Mouse (Mus musculus) lung, postnatal 0 days (tissue): ENCODE data around the gene Dner. TPM values are rescaled to one million over a fixed set of nuclear protein-coding genes. Genes with fewer than 3 reads are reported as not detected.
"Not testable (repeated sequence)": the region's sequence is repeated elsewhere in the genome, so short reads cannot be mapped to it uniquely, and the experiment has no call there.

Source experiments
- ATAC-seq: fragments of 200-750 bp; cut with Nextera tagmentation; 2 replicates; pipeline ENCODE4 v1.8.0; 2017; ENCODE audit warnings: moderate library complexity
- DNase-seq: peaks from one replicate; pipeline ENCODE4 v3.0.0-alpha.2; 2016; ENCODE audit warnings: low spot score
- H3K27ac ChIP-seq: fragments of 300-500 bp; sonication (generic); 2 replicates; pipeline ENCODE4 v1.5.1; 2014; ENCODE audit warnings: antibody characterized with exemption, mild to moderate bottlenecking, low read length, mixed read lengths
- H3K27me3 ChIP-seq: fragments of 300-500 bp; sonication (generic); replicated peaks from 2 replicates; pipeline ENCODE4 v1.6.1; 2014; ENCODE audit warnings: low read length, mixed read lengths; ENCODE audit not compliant: insufficient read depth
- H3K36me3 ChIP-seq: fragments of 300-500 bp; sonication (generic); 2 replicates; pipeline ENCODE4 v1.6.1; 2014; ENCODE audit warnings: low read length, mixed read lengths; ENCODE audit not compliant: insufficient read depth
- H3K4me1 ChIP-seq: fragments of 300-500 bp; sonication (generic); 2 replicates; pipeline ENCODE4 v1.6.1; 2014; ENCODE audit warnings: antibody characterized with exemption, low read depth, low read length, mixed read lengths; ENCODE audit not compliant: insufficient read depth
- H3K4me2 ChIP-seq: fragments of 300-500 bp; sonication (generic); replicated peaks from 2 replicates; pipeline ENCODE4 v1.6.1; 2014; ENCODE audit warnings: low read depth, mild to moderate bottlenecking, low read length, moderate library complexity, mixed read lengths
- H3K4me3 ChIP-seq: fragments of 300-500 bp; sonication (generic); 2 replicates; pipeline ENCODE4 v1.5.1; 2014; ENCODE audit warnings: low read depth, low read length
- H3K9ac ChIP-seq: fragments of 300-500 bp; sonication (generic); replicated peaks from 2 replicates; pipeline ENCODE4 v1.6.1; 2014; ENCODE audit warnings: low read depth, mild to moderate bottlenecking
- H3K9me3 ChIP-seq: fragments of 300-500 bp; sonication (generic); 2 replicates; pipeline ENCODE4 v1.6.1; 2016; ENCODE audit warnings: low read length, mixed read lengths
- CTCF ChIP-seq: IDR thresholded peaks from 2 replicates; pipeline ENCODE4 v1.5.1; 2016; ENCODE audit warnings: antibody characterized with exemption, mild to moderate bottlenecking
- EP300 ChIP-seq: IDR thresholded peaks from 2 replicates; pipeline ENCODE4 v1.6.1; 2016; ENCODE audit warnings: antibody characterized with exemption, mild to moderate bottlenecking, control low read depth
- WGBS: fragments of 180-500 bp; shearing (Covaris S2); extraction: QIAGEN DNeasy Blood & Tissue Kit; methylation state at CpG from one replicate; pipeline ENCODE4 v1.1.7; 2014; 5-methylcytosine and 5-hydroxymethylcytosine counted together
- polyA plus RNA-seq: library from polyadenylated mRNA; unstranded; fragments of >200 nt; fragmentation: Nextera tagmentation; extraction: Ambion mirVana; gene quantifications from 2 replicates; pipeline ENCODE4 v1.2.1, GENCODE M21; 2015

Gene Dner
- polyA plus RNA-seq, 1 experiment from 2014 or later: 0.48 TPM

DNA sequence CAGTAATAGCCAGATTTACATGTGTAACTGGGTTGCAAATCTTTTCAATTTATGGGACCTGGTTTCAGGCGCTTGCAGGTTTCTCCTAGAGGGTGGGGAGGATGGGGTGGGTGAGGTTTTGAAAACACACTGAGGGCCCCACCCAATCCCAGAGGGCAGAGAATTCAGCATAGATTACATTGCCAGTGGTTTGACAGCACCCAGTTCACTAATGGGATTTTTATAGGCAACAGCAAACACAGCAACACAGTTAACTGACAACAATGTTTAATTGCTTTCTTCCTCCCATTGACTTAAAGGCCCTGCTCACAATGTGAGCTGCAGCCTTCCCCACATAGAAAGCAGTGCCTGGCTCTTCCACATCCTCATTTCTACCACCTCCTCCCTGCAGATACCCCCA is 333.8 kb downstream of the Dner start:
- no peaks in the 10 kb centered on the region for H3K27me3 ChIP-seq
- no peak for TF ChIP-seq CTCF
- no peak for TF ChIP-seq EP300
- H3K4me2 ChIP-seq: no peak overlapping the region
- H3K27ac ChIP-seq: no peak overlapping the region
- WGBS: 77% methylated on average over 1 of the region's 1 CpGs
- H3K9ac ChIP-seq: no peak overlapping the region
- H3K4me1 ChIP-seq: no peaks in the 10 kb centered on the region
- DNase-seq: no peak
- no peak overlapping the region for H3K4me3 ChIP-seq
- no peak for ATAC-seq
- H3K36me3 ChIP-seq: no peaks in the 10 kb centered on the region
- H3K9me3 ChIP-seq: no peaks in the 10 kb centered on the region

DNA sequence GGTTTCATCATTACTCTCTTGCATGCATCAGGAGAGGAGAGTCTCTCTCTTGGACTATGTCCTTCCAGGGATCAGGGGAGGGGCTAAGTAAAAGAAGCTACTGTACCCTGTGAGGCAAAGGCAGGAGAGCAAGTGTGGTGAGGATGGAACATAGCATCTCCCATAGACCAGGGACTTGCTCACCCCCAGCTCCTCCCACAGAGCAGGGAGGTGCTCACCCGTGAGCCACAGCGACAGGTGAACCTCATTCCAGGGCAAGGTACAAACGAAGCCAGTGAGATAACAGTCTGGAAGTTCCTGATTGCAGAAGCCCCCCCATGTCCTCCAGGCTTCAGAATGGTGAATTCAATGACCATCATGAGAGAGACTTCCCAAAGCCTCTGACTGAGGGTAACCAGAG is 334.6 kb downstream of the Dner start:
- DNase-seq (no peak), ATAC-seq (no peak)
- Histone ChIP-seq H3K27me3 (no peaks in the 10 kb centered on the region), H3K4me2 (no peak overlapping the region), H3K4me1 (no peaks in the 10 kb centered on the region), H3K36me3 (no peaks in the 10 kb centered on the region), H3K9ac (no peak overlapping the region), H3K9me3 (no peaks in the 10 kb centered on the region), H3K27ac (no peak overlapping the region), H3K4me3 (no peak overlapping the region)
- WGBS: 66% methylated on average over 3 of the region's 3 CpGs
- TF ChIP-seq EP300 (no peak), CTCF (no peak)

DNA sequence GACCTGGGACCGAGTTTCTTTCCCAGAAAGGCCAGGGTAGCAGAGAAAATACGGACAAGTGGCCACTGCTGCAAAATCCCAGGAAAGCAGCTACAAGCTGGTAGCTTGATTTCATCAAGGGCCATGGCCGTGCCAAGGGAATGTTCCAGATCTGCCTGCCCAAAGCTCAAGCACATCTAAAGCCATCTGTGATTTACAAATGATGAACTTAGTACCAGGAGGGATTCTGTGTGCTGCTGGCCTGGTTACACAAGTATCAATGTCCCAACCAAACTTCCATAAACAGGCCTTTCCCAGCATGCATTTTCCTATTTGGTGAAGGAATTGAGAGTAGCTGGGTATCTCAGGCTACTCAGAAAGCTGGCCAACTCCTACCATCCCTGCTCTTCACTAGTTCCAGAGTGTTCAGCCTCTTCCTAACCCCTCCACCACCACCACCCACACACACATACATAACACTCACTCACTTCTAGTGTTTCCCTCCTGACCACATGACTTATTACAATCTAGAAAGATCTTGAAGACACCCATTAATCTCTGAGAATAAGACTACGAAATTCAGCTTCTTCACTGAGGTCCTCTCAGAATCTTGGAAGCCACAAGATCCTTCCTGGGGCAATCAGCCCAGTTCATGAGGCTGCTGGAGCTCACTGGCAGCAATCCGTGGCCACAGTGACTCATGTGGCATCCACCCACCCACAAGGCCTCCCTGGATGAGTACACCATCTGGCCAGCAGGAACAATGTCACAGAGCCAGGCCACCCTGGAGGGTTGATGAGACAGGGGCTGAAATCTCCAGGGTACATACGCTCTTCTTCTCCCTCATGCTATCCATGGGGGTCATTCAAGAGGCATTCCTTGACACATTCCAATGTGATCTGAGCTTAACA is 336.2 kb downstream of the Dner start:
- TF ChIP-seq CTCF: no peak
- TF ChIP-seq EP300: no peak
- DNase-seq (no peak), ATAC-seq (peak; percentile 23; the same call in 1 of the 2 replicates)
- Histone ChIP-seq H3K36me3 (no peaks in the 10 kb centered on the region), H3K4me1 (no peaks in the 10 kb centered on the region), H3K27me3 (no peaks in the 10 kb centered on the region), H3K4me3 (no peak overlapping the region), H3K27ac (no peak overlapping the region), H3K9ac (no peak overlapping the region), H3K4me2 (no peak overlapping the region), H3K9me3 (no peaks in the 10 kb centered on the region)
- 79% methylated on average over 6 of the region's 6 CpGs for WGBS

DNA sequence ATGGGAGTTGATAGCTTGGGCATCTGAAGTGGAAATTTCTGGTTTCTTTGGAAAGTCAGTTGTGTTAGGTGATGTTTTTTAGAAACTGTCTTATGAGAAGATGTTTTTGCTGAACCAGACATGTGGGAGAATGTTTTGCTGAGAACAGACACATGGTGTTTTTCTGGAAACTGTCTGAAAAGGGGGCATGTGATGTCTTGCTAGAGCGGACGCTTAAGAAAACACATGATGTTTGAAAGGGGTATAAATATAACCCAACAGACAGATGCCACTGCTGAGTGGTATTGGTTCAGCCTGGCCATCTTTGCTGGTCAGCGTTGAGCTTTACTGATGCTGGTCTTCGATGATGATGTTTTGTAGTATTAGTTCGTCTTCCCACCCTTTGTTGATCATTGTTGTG is 338.8 kb downstream of the Dner start:
- Histone ChIP-seq H3K36me3 (no peaks in the 10 kb centered on the region), H3K27me3 (no peaks in the 10 kb centered on the region), H3K27ac (no peak overlapping the region), H3K9ac (no peak overlapping the region), H3K4me2 (no peak overlapping the region), H3K9me3 (no peaks in the 10 kb centered on the region), H3K4me1 (no peaks in the 10 kb centered on the region), H3K4me3 (no peak overlapping the region)
- WGBS: 79% methylated on average over 5 of the region's 5 CpGs
- ATAC-seq (no peak), DNase-seq (no peak)
- no peak for TF ChIP-seq CTCF
- no peak for TF ChIP-seq EP300

DNA sequence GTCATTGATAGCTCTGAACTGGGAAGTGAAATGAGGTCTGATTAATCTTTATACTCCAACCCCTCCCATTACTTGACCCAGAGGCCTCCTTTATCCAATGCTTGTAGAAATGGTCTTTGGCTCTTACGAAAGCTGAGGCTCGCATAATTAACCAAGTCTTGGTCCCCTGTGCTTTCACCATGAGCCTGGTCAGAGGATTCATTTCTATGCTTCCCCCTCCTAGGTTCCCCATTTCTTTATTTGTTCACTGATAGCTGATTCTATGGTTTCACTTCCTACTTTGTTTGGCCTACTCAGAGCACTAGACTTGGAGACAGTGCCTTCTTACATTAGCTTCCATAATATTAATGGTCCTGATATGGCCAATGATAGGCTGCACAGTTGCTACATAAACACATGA is 345.8 kb downstream of the Dner start:
- DNase-seq: peak; percentile 40
- no peak overlapping the region for H3K9ac ChIP-seq
- 89% methylated on average over 2 of the region's 2 CpGs for WGBS
- no peak overlapping the region for H3K27ac ChIP-seq
- no peak overlapping the region for H3K4me2 ChIP-seq
- ATAC-seq: peak; percentile 11; the same call in 1 of the 2 replicates
- H3K4me3 ChIP-seq: no peak overlapping the region
- no peaks in the 10 kb centered on the region for H3K4me1 ChIP-seq
- H3K36me3 ChIP-seq: no peaks in the 10 kb centered on the region
- TF ChIP-seq EP300 (no peak), CTCF (no peak)
- H3K27me3 ChIP-seq: no peaks in the 10 kb centered on the region
- H3K9me3 ChIP-seq: no peaks in the 10 kb centered on the region

DNA sequence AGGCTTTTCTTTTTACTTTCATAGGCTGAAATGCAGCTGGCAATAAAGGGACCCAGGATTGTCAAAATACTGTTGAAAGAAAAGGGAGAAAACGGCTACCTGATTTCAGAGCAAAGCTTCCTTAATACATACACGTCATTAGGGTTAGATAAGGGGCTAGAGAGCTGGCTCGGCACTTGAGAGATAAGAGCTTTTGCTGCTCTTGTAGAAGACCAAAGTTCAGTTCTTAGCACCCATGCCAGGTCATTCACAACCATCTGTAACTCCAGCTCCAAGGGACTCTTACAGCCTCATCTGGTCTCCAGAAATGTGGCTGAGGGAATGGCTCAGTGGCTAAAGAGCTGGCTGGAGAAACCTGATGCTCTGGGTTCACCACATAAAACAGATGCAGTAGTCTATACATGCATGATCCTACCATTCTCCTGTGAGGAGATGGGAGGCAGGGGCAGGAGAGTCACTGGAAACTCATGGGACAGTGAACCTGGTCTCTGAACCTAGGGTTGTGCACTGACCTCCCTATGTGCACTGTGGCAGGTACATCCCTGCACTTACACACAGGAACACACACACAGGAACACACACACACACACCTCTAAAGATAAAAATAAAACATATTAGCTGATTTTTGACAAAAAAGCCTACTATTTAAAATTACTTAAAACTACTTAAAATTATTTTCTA is 348.1 kb downstream of the Dner start:
- Histone ChIP-seq H3K27ac (no peak overlapping the region), H3K4me3 (no peak overlapping the region), H3K9me3 (no peaks in the 10 kb centered on the region), H3K9ac (no peak overlapping the region), H3K4me1 (no peaks in the 10 kb centered on the region), H3K27me3 (no peaks in the 10 kb centered on the region), H3K4me2 (no peak overlapping the region), H3K36me3 (no peaks in the 10 kb centered on the region)
- DNase-seq: no peak
- TF ChIP-seq EP300: no peak
- TF ChIP-seq CTCF: no peak
- ATAC-seq: no peak
- WGBS: 25% methylated on average over 3 of the region's 3 CpGs

DNA sequence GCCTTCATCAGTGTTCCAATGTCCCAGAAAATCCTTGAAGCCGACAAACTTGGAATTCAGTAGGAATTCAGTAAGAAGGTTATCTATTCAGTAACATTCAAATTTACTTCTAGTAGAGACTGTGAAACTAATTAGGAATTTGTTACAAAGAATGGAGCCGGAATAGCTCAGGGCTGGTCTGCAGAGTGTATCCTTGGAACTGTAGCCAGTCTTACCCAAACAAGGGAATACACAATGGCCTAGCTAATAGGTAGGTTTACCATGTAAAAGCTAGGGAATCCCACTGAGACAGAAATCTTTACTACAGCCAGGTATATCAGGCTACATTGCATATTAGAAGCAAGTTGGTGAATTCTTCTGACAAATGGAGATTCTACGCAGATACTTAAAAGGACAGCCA is 363.2 kb downstream of the Dner start:
- not testable (repeated sequence) for H3K27me3 ChIP-seq, H3K4me3 ChIP-seq, H3K4me2 ChIP-seq, H3K27ac ChIP-seq, H3K9me3 ChIP-seq, H3K36me3 ChIP-seq, DNase-seq, H3K4me1 ChIP-seq, ATAC-seq, H3K9ac ChIP-seq
- WGBS: 61% methylated on average over 3 of the region's 3 CpGs

DNA sequence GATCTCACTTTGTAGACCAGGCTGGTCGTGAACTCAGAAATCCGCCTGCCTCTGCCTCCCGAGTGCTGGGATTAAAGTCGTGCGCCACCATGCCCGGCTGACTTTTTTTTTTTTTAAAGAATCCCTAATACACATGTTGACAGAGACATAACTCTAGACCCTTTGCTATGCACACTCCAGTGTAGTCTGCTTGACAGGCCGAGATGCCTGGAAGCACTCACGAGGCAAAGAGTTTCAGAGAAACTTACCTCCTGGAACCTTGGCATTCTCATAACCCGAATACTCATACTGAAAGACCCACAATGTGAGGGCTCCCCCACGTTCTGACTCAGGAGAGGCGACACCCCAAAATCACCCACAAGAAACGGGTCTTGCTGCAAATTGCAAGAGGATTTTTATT is 364.2 kb downstream of the Dner start:
- H3K36me3 ChIP-seq, DNase-seq, H3K9ac ChIP-seq, H3K27ac ChIP-seq, H3K27me3 ChIP-seq, H3K4me1 ChIP-seq, H3K9me3 ChIP-seq, H3K4me2 ChIP-seq, ATAC-seq, H3K4me3 ChIP-seq: not testable (repeated sequence)
- 87% methylated on average over 11 of the region's 12 CpGs for WGBS
